Mouse (Mus musculus) spleen, embryonic (tissue): ENCODE data around the gene Dnhd1.

ENCODE experiments used
- CTCF ChIA-PET: fragments of 350-600 bp; sonication (Branson Sonifier 250); formaldehyde crosslinking; loops from one replicate; lab custom pipeline; 2022; lab: Charles Lee

Gene Dnhd1

DNA sequence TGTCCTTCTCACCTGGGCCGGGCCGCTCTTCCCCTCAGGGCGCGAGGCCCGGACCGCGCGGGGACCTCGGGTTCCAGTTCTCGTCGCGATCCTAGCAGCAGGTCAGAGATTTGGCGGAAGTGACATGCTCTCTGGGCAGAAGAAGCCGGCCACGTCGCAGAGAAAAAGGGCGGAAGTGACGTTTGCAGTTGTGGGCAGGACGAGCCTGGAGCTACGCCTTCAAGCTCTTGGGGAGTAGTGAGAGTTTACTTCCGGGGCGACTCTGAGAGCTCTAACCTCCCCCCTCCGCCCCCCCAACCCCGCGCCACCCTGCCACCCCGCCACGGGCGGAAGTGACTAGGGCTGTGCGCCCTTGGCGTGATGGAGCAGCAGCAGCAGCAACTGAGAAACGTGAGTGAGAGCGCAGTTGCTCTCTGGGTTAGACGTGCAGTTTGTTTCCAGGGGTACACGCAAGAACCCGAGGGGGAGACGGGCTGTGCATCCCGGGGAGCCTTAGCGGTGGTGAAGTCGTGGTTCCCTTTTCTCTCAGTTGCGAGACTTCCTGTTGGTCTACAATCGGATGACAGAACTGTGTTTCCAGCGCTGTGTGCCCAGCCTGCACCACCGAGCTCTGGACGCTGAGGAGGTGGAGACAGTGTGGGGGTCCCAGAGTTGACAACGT lies 10.3 kb upstream of the Dnhd1 start, which contains the start of the genes Arfip2 and Gm45799:
Arfip2 (minus strand) TSS at position 184 of the 661 bp plus-strand sequence.
Gm45799 (plus strand) TSS at position 320 of the 661 bp plus-strand sequence.
- CTCF ChIA-PET: no interaction called here

DNA sequence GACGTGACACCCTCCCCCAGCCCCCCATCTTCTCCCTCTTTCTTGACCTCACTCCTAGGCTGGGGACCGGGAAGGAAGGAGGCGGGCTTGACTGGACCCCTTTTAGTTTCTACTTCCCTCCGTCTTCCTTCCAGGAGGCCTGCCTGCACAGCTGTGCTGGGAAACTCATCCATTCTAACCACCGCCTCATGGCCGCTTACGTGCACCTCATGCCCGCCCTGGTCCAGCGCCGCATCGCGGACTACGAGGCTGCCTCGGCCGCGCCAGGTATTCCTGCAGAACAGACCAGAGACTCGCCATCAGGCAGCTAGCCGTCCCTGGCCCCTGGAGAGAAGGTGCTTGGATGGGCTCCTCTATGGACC lies 9.8 kb upstream of the Dnhd1 start:
- CTCF ChIA-PET: interaction anchor here (0.7 kb wide), 1 partner anchor 10 kb away, joined by 3 read pairs; the partner anchor contains the start of gene Dnhd1

DNA sequence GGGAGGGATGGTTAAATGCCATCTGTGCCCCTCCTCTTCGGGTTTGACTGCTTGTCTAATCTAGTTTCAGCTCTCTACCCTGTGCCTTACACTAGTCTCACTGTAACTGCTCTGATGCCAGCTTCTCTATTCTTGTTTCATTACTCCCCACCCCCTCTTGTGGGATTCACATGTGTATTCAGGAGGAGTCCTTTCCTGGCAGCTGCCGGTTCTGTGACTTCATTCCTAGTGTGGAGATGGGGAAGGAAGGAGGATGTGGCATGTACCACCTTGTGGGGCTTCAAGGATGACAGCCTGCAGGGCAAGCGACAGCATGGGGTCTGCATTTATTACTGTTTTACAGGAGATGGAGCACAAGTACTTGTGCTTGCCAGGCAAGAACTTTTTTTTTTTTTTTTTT lies 8.7 kb upstream of the Dnhd1 start:
- CTCF ChIA-PET: interaction anchor here (0.7 to 1.2 kb wide), 3 partner anchors 8 to 143 kb away, joined by 3 to 12 read pairs (median 4); no protein-coding TSS in a partner anchor

DNA sequence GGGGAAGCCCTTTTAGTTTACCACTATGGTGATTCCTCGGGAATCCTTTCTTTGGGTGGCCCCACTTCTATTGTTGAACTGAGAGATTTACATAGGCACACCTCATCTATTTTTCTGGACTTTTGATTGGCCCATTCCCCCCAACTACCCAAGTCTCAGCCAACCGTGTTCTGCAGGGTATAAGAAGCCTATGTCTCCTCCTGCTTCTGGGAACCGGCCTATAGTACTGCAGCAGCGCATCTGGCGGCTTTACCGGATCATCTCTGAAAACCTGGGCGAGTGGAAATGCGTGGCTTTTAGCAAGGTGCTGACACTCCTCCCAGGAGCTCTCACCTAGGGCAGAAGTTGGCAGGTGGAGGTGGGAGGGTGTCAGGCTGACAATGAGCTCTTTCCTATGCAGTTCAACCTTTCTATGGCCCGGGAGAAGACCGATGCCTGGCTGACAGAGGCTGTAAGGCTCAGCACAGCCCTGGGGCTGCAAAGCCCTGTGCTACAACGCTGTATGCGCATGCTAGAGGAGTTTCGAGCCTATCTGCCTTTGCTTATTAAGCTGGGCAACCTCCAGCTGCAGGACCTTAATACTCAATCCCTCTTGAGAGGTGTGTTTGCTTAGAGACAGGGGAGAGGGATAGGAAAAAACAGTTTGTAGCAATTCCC lies 35.0 kb downstream of the Dnhd1 start:
- CTCF ChIA-PET: no interaction called here

DNA sequence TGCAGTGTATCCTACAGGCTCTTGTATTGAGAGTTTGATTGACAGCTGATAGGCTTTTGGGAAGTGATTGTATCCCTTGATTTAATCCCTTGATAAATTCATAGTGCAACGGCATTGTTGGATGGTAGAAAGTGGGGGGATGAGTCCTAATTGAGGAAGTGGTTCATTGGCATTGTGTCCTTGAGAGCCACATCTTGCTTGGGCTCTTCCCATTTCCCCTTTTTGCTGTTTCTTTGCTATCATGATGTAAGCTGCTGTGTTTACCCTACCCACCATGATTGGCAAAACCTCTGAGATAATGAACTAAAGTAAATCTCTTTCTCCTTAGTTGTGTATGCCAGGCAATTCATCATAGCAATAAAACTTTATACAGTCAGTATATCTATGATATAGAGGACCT lies 40.2 kb downstream of the Dnhd1 start:
- CTCF ChIA-PET: no interaction called here

DNA sequence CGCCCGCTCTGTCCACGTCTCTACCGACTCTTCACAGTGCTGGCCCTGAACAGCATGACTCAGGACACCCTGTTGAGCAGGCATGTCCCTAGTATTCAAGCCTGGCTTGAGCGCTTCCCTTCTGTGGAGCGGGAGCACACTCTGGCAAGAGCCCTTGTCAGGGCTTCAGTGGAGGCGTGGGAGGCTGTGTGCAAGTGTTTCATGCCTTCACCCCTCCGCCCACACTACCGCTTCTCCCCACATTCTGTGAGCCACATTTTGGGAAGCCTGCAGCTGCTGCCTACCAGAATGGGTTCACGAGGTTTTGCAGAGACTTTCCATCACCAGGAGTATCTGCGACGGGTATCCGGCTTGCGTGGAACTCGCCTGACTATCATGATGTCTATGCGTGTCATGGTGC lies 52.6 kb downstream of the Dnhd1 start:
- CTCF ChIA-PET: no interaction called here

DNA sequence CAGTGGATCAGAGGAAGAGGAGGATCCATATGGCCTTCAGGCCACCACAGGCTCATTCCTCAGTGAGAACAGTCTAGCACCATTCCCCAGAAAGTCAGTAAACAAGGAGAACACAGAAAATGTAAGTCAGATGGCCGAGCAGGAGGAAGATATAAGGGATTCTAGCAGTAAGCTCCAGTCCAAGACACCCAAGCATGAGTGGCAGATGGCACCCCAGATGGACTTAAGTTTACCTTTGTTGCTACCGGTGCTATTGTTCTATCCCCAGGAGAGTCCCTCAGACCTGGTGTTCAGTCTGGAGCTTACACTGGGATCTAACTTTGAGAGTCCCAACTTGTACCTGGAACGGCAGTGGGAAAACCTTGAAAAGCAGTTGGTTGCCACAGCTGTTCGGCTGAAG lies 53.2 kb downstream of the Dnhd1 start:
- CTCF ChIA-PET: no interaction called here

DNA sequence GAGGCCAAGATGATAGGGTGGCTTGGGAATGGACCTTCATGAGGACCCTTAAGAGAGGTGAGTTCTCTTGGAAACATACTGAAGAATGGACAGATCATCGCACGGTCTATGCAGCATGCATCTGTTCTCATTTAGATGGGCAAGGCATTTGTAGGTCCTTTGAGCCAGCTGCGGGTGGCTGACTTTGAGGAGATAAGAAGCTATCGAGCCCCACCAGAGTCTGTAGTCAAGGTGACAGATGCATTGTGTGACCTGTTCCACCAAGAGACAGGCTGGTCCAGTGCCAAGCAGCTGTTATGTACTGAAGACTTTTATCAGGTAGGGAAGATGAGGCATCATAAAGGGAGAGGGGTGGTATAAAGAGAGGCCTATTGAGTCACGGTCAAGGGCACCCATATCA lies 58.1 kb downstream of the Dnhd1 start:
- CTCF ChIA-PET: interaction anchor here (0.6 kb wide), 1 partner anchor 108 kb away, joined by 6 read pairs; no protein-coding TSS in a partner anchor

DNA sequence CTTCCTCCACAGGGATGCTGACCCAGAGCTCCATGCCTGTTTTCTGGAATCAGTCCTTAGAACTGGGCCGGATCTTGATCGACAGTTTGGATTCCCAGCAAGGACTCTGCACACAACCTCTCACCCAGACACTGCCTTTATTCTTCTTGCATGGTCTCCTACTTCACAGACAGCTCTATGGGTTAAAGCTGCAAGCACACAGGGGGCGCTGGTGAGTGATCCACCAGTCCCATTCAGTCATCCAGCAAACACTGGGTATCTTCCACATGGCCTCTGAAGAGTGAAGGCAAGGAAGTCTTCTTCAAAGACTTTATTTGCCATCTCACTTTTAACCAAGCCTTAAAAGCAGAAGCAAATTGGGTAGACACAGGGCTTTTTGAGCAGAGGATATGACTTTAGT lies 64.7 kb downstream of the Dnhd1 start:
- CTCF ChIA-PET: no interaction called here

DNA sequence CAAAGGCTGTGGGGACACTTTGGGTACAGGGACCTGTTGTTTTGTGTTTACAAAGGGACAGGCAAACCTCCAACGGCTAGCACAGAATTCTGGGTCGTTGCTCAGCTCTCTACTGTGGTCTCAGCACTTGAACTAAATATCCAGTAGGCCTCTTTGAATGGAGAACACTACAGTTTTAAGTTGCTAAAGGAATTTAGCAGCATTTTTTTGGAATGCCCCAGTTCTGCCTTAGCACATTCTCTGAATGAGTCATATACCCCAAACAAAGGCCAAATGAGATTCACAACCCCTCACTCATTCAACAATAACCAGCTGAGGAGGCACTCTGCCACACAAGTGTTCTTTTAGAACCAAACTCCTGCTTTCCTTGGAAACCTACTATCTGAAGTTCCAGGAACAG lies 71.3 kb downstream of the Dnhd1 start:
- CTCF ChIA-PET: no interaction called here

DNA sequence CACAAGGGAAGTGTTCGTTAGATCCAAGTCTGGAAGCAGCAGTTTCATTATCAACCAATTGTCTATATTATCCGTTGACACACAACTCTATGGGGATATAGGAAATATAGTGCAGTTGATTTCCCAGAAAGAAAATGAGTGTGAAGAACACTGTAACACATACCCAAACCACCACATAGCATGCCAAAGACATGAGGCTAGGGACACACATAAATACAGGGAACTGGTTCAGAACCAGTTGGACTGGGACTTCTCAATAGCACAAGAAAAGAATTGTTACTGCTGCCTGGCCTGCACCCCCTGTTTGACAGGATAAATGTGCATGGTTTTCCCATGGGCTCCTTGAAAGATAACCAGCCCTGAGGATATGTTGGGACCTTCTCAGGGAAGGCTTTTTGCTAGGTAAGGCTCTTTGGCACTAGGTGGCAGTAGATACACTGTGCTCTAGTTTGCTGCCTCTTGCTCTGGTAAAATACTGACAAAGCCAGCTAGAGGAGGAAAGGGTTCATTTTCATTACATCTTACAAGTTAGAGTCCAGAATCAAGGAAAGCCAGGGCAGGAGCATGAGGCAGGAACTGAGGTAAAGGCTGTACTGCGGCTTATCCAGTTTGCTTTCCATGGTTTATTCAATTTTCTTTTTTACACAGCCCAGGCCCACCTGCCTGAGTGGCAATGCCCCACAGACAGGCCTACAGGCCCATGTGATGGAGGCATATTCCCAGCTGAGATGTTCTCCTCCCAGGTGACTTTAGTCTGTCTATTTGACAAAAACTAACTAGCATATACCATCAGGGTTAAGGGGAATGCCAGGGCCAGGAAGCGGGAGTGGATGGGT lies 75.7 kb downstream of the Dnhd1 start:
- CTCF ChIA-PET: interaction anchor here (0.6 to 1.6 kb wide), 2 partner anchors 12 to 92 kb away, joined by 4 to 5 read pairs; no protein-coding TSS in a partner anchor

DNA sequence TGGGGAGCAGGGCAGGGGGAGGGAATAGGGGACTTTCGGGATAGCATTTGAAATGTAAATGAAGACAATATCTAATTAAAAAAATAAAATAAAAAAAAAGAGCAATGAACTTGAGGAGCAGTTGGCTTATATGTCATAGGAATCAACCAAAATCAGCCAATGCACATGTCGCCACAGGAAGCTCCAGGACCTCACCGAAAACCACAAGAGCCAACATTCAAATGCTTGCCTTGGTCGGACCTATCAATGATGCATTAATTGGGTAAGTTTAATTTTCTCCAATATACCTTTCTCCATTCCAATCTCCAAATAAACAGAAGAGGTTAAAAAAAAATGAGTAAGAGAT lies 76.3 kb downstream of the Dnhd1 start:
- CTCF ChIA-PET: interaction anchor here (0.6 to 1.6 kb wide), 2 partner anchors 12 to 92 kb away, joined by 4 to 5 read pairs; no protein-coding TSS in a partner anchor

DNA sequence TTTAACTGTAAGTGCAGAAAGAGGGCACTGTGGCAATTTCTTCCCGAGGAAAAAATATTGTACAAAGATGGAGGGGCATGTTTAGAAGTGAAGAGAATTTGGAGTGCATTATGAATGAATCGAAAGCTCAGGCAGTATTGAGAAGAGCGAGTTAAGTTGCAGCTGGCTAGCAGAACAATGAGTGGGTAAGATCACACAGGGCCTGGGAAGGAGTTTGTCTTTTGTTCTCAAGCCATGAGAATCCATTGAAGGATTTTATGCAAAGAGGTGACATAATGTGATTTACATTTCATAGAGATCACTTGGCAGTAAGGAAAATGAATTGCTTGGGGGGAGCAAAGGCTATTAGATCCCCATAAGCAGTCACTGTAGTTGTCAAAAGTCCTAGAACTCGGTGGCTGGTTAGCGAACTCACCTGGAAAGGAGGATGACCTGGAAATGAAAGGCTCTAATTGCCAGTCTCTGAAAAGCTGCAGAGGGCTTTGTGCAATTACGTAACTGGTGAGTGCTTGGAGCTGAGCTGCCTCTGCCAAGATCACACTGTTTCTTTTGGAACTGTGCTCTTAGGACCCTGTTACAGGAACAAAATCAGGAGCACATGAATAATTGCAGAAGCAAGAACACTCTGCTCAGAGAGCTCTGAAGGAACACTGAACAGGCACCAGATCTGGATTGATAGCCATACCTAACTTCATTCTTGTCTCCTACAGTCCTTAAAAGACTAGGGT lies 78.2 kb downstream of the Dnhd1 start:
- CTCF ChIA-PET: interaction anchor here (0.5 kb wide), 1 partner anchor 9 kb away, joined by 4 read pairs; no protein-coding TSS in a partner anchor

DNA sequence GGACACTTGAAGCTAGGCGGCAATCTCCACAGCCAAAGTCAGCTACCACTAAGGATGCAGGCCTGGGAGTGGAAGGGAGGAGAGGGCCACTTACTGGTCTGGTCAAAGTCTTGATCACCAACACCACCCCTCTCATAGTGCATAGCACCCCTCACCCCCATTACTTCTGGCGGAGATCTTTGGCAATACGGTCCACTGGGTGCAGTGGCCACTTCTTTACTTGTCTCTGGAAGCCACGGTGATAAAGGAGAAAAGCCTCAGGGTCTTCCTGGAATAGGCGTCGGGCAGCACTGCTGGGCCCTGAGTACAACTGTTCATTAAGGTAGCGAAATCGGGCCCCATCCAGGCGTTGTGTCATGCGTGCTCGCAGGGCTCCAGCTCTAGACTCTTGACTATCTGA lies 83.2 kb downstream of the Dnhd1 start:
- CTCF ChIA-PET: no interaction called here

DNA sequence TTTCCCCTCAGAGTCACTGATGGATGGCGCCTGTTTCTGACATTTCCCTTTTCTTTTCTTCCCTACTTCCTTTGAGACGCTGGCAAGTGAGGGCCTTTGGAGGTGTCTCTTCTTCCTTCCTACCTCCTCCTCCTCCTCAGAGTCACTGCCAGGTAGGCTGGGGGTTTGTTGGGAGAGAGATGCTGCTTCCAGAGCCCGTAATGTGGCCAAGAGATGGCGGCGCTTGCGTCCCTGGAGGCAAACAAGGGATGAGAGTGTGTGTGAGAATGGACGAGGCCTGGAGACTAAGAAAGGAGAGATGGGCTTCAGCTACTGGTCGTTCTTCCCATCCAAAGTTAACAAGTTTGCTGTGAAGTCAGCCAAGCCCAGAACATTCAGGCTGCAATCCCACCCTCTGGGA lies 84.2 kb downstream of the Dnhd1 start:
- CTCF ChIA-PET: no interaction called here

DNA sequence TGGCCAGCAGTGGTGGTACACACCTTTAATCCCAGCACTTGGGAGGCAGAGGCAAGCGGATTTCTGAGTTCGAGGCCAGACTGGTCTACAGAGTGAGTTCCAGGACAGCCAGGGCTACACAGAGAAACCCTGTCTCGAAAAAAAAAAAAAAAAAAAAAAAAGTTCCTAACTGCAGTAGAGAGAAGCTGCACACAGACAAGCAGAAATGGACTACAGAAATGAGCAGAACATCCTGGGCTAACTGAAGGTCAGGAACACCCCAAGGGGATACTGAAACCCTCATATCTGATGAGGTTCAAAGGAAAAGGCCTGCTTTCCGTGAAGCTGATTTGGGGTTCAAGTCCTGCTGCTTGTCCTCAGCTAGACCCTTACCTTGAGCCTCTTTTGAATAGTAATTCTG lies 84.8 kb downstream of the Dnhd1 start:
- CTCF ChIA-PET: interaction anchor here (0.7 kb wide), 2 partner anchors 31 to 84 kb away, joined by 7 to 8 read pairs; no protein-coding TSS in a partner anchor

DNA sequence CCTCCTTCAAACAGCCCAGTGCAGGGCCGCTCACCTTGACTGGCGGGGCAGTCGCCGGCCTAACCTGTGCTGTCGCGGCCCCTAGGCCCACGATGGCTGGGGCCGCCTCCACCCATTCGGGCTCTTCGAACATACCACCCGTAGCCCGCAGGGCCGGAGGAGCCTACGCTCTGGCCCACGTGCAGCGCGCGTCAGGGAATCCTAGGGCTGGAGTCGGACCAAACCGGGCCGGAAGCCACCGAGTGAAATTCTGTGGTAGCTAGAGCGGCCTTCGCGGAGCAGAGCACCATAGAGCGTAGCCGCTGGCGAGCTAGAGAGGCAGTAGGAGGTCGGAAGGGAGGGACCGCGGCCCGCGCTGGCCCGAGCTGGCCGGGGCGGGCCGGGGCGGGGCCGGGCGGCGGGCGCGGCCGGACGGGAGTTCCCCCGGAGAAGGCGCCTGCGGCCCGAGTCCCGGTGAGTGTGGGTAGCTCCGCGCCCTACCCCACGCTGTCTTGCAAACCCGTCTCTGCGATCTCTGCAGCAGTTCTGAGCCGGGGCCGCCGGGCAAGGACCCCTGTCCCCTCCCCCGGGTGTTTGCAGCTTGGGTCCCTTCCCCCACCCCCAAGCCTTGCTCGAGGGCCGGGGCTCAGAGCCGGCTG lies 85.8 kb downstream of the Dnhd1 start, which contains the start of gene Ilk:
Ilk (plus strand) TSS at position 329 of the 638 bp plus-strand sequence.
- CTCF ChIA-PET: no interaction called here

DNA sequence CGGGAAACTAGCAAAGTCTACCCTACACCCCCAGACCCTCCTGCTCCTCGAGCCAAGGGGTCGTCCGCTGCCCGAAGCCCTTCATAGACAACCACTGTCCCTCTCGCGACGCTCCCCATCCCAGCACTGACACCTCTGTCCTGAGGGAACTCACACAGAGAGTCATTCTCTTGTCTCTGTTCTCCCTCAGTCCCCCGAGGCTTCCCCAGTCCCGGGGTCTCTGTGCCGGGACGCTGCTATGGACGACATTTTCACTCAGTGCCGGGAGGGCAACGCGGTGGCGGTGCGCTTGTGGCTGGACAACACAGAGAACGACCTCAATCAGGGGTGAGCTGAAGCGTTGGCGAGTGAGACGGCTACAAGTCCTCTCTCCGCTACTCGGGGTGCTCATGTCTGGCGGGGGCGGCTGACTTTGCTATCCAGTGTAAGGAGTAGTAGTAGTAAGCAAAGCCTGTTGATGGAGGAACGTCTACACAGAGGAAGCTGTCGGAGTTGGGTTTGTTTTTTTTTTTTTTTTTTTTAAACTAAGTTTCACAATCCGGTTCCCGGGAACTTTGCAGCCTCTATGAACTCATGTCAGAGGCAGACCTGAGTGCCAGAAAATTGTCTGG lies 86.4 kb downstream of the Dnhd1 start, which contains the start of gene Rrp8:
Rrp8 (minus strand) TSS at position 475 of the 611 bp plus-strand sequence.
- CTCF ChIA-PET: no interaction called here

DNA sequence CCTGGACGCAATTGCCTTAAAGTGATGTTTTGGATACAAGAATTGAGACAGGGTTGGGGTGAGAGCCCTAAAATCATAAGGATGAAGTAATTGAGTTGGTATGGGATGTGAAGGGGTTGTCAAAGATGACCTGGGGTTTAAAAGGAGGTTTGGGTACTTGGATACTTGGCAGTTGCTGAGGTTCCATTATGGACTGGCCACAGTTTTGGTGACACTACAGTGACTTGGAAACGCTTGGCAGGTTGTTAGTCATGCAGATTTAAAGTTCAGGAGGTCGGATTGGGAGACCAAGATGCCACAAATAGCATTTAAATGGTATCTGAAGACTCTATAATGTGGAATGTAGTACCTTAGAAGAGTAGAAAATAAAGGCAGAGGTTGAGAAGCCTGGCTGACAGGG lies 87.0 kb downstream of the Dnhd1 start:
- CTCF ChIA-PET: interaction anchor here (0.6 kb wide), 1 partner anchor 9 kb away, joined by 4 read pairs; no protein-coding TSS in a partner anchor

DNA sequence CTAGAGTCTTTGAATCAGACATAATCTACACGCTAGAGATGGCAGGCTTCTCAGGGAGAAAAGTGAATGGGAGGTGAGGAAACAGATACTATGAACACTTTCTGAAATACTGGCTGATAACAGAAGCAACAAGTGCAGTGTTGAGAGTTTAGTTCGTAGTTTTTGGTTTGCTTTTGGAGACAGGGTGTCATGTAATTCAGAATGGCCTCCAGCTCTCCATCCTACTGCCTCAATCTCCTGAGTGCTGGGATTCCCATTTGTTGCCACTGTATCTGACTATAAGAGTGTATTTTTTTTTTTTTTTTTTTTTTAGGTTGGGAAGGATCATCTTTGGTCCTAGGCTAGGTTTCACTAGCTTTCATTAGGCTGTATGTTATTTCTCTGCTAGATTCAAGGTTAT lies 87.7 kb downstream of the Dnhd1 start:
- CTCF ChIA-PET: interaction anchor here (0.6 kb wide), 2 partner anchors 10 to 12 kb away, joined by 4 to 5 read pairs; no protein-coding TSS in a partner anchor
